Mouse (Mus musculus): ENCODE results near the gene Itgb8. TPM values are rescaled to one million over a fixed set of nuclear protein-coding genes. Genes with fewer than 3 reads are reported as not detected.
A peak's percentile ranks its signal among the peaks of the same experiment; 100 is the strongest.

Itgb8 gene
- polyA plus RNA-seq, 1 experiment, result 0.14 TPM

DNA sequence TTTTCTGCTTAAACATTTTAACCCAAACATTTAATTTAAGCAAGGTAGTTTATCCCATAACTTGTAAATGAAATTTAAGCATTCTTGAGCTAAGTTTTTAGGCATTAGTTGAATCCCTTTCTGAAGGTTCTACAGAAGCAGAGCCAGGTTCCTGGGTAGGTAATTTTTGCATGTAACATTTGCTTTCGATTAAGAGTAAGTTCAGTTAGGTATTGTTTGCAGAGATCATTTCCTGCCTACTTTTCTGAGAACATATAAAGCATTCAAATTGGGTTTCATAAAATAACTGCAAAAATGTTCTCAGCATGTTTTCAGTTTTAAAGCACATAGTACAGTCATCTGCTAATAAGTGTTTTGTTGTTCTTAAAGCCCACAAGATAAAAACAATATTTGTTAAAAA, 53.2 kb downstream of the Itgb8 start:
- WGBS, result 63% methylated on average over 1 of the region's 1 CpGs
- H3K4me1 ChIP-seq (ENCODE audit: control insufficient read depth, insufficient read depth, insufficient read length, low read length), result no peaks in the 10 kb centered on the region
- no peaks in the 10 kb centered on the region for H3K27me3 ChIP-seq (ENCODE audit: control insufficient read depth, insufficient read depth, low read length)
- H3K36me3 ChIP-seq (ENCODE audit: control insufficient read depth, insufficient read depth, low read length), result no peaks in the 10 kb centered on the region
- no peak overlapping the region for H3K4me3 ChIP-seq (ENCODE audit: low read depth, low read length)
- no peak overlapping the region for H3K27ac ChIP-seq (ENCODE audit: insufficient read depth, low read depth, low read length)
- TF ChIP-seq CTCF (IDR thresholded peaks at IDR 0.05; ENCODE audit: extremely low read depth, insufficient read length, insufficient replicate concordance, low read depth, low read length) (no peak), POLR2A (IDR thresholded peaks at IDR 0.05; ENCODE audit: low read depth, low read length) (no peak)

DNA sequence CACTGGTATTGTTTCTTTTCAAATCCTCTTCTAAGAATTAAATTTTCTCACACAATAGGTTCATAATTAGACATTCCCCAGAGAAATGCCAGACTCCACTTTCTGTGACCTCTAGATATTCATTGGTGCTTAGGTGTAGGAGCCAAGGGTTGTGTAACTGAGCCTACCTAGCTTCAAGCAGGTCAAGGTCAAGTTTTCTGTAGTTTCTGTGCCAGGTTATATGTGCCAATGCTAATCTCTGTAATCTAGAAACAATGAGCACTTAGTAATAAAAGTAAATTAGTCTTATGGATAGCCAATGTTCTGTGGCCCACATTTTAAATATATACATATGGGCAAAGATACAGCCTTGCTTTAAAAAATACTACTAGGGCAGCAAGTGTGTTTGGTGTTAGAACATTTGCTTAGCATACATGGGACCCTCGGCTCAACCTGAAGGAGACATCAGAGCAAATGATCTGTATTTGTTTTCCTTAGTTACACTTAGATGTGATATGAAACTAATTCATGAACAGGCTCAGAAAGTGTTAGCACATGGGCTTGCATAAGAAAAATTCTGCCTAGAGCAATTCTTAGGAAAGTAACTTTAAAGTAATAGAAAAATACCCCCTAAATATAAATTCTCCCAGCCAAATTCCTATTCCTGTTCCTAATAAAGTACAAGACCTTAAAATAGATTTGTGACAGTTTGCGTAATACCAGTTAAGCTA, 56.2 kb downstream of the Itgb8 start:
- H3K4me1 ChIP-seq (ENCODE audit: control insufficient read depth, insufficient read depth, insufficient read length, low read length), result no peaks in the 10 kb centered on the region
- H3K4me3 ChIP-seq (ENCODE audit: low read depth, low read length), result no peak overlapping the region
- TF ChIP-seq POLR2A (IDR thresholded peaks at IDR 0.05; ENCODE audit: low read depth, low read length) (no peak), CTCF (IDR thresholded peaks at IDR 0.05; ENCODE audit: extremely low read depth, insufficient read length, insufficient replicate concordance, low read depth, low read length) (no peak)
- WGBS, result 70% methylated on average over 2 of the region's 2 CpGs
- H3K27ac ChIP-seq (ENCODE audit: insufficient read depth, low read depth, low read length), result no peak overlapping the region
- no peaks in the 10 kb centered on the region for H3K36me3 ChIP-seq (ENCODE audit: control insufficient read depth, insufficient read depth, low read length)
- no peaks in the 10 kb centered on the region for H3K27me3 ChIP-seq (ENCODE audit: control insufficient read depth, insufficient read depth, low read length)

DNA sequence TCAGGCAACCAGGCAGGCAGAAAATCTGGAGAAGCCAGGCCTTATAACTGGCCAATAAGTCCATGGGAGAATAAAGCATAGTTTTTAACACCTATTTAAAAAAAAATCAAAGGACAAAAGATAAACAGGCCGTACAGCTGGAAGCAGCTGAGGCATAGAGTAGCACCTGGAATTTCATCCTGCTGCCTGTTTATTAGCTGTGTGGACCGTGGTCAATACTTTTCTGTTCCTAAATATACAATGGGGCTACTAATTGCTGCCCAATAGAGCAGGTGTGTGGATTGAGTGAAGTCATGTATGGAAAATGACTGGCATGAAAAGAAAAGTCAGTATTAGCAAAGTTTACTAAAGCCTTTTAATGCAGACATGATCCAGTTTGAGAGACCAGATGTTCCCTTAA, 62.6 kb downstream of the Itgb8 start:
- TF ChIP-seq POLR2A (IDR thresholded peaks at IDR 0.05; ENCODE audit: low read depth, low read length) (no peak), CTCF (IDR thresholded peaks at IDR 0.05; ENCODE audit: extremely low read depth, insufficient read length, insufficient replicate concordance, low read depth, low read length) (no peak)
- Histone ChIP-seq H3K4me1 (ENCODE audit: control insufficient read depth, insufficient read depth, insufficient read length, low read length) (no peaks in the 10 kb centered on the region), H3K27me3 (ENCODE audit: control insufficient read depth, insufficient read depth, low read length) (no peaks in the 10 kb centered on the region)

DNA sequence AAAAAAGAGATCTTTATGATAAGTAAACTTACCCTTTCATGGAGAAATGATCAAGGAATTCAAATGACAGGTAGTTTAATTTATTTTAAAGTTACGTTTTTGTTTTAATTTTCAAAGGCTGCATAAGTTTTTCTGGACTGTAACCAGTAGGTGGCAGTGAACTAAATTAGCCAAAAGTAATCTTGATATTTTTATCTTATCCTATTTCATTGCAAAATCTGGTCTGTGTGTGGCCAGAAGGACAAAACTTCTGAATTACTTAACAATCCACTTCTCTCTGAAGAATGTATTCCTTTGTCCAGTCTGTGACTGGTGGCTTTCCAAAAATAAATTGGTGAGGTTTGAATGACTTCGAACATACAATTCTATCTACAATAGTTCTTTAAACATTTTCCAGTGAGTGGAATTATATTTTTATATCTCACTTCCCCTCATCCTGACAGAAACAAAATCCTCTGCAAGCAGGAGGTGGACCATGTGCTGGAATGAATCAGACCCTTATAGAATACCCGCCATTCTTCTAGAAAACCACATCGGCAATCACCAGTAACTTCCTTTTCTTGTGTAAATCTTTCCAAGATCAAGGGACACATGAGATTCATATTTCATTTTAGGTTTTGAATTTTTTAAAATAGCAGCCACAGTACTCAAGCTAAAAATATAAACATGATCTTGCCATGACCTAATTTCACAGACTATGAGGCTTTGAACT, 68.6 kb downstream of the Itgb8 start:
- Histone ChIP-seq H3K27ac (ENCODE audit: insufficient read depth, low read depth, low read length) (no peak overlapping the region), H3K36me3 (ENCODE audit: control insufficient read depth, insufficient read depth, low read length) (no peaks in the 10 kb centered on the region), H3K4me1 (ENCODE audit: control insufficient read depth, insufficient read depth, insufficient read length, low read length) (no peaks in the 10 kb centered on the region), H3K4me3 (ENCODE audit: low read depth, low read length) (no peak overlapping the region), H3K27me3 (ENCODE audit: control insufficient read depth, insufficient read depth, low read length) (no peaks in the 10 kb centered on the region)
- 68% methylated on average over 4 of the region's 4 CpGs for WGBS
- TF ChIP-seq CTCF (IDR thresholded peaks at IDR 0.05; ENCODE audit: extremely low read depth, insufficient read length, insufficient replicate concordance, low read depth, low read length) (no peak), POLR2A (IDR thresholded peaks at IDR 0.05; ENCODE audit: low read depth, low read length) (no peak)

More for the DNA sequence above, 62.6 kb downstream of the Itgb8 start:
- H3K36me3 ChIP-seq (ENCODE audit: control insufficient read depth, insufficient read depth, low read length), result no peaks in the 10 kb centered on the region
- WGBS, result 66% methylated on average over 2 of the region's 2 CpGs
- H3K4me3 ChIP-seq (ENCODE audit: low read depth, low read length), result no peak overlapping the region
- no peak overlapping the region for H3K27ac ChIP-seq (ENCODE audit: insufficient read depth, low read depth, low read length)

DNA sequence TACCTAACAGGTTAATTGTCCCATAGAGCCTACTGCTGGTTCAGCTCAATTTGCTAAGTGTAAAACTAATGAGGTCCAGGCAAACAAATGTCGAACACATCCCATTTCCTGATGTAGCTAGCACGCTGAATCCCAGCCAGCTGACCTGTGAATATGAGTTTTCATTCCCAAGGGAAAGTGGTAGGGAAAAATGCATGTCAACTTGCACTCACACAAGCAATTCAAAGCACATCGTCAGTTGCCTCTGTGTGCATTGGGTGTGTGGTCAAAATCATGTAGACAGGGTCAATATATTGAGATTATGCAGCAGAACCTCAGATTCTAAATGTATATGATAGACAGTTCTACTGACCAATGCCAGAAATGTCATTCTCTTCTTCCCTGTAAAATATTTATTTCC, 69.5 kb downstream of the Itgb8 start:
- no peaks in the 10 kb centered on the region for H3K27me3 ChIP-seq (ENCODE audit: control insufficient read depth, insufficient read depth, low read length)
- peaks cover 2% of the 10 kb centered on the region; the same call in 1 of the 2 replicates for H3K4me1 ChIP-seq (ENCODE audit: control insufficient read depth, insufficient read depth, insufficient read length, low read length)
- WGBS, result 65% methylated on average over 3 of the region's 3 CpGs
- TF ChIP-seq POLR2A (IDR thresholded peaks at IDR 0.05; ENCODE audit: low read depth, low read length) (no peak), CTCF (IDR thresholded peaks at IDR 0.05; ENCODE audit: extremely low read depth, insufficient read length, insufficient replicate concordance, low read depth, low read length) (no peak)
- no peak overlapping the region for H3K27ac ChIP-seq (ENCODE audit: insufficient read depth, low read depth, low read length)
- H3K4me3 ChIP-seq (ENCODE audit: low read depth, low read length), result no peak overlapping the region
- no peaks in the 10 kb centered on the region for H3K36me3 ChIP-seq (ENCODE audit: control insufficient read depth, insufficient read depth, low read length)

DNA sequence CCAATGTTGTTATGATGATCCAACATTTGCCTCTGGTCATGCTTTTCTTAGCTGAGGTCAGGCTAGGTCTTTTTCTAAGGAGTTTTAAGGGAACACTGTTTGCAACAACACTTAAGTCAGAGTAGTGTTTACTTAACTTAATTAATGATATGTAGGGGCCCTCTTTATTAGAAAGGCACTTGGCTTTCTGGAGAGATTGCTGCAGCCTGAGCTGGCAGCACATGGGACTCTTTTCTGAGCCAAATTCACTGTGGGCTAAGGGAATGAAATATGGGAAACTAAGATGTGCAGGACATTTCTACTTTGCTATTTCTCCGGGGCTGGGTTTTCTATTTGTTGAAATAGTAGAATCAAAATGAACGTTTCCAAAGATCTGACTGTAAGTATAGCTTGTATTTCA, 73.5 kb downstream of the Itgb8 start:
- Histone ChIP-seq H3K27ac (ENCODE audit: insufficient read depth, low read depth, low read length) (no peak overlapping the region), H3K4me3 (ENCODE audit: low read depth, low read length) (no peak overlapping the region), H3K4me1 (ENCODE audit: control insufficient read depth, insufficient read depth, insufficient read length, low read length) (peaks cover 2% of the 10 kb centered on the region; the same call in 1 of the 2 replicates), H3K36me3 (ENCODE audit: control insufficient read depth, insufficient read depth, low read length) (no peaks in the 10 kb centered on the region), H3K27me3 (ENCODE audit: control insufficient read depth, insufficient read depth, low read length) (no peaks in the 10 kb centered on the region)
- TF ChIP-seq POLR2A (IDR thresholded peaks at IDR 0.05; ENCODE audit: low read depth, low read length) (no peak), CTCF (IDR thresholded peaks at IDR 0.05; ENCODE audit: extremely low read depth, insufficient read length, insufficient replicate concordance, low read depth, low read length) (no peak)
- WGBS, result 73% methylated on average over 2 of the region's 2 CpGs

DNA sequence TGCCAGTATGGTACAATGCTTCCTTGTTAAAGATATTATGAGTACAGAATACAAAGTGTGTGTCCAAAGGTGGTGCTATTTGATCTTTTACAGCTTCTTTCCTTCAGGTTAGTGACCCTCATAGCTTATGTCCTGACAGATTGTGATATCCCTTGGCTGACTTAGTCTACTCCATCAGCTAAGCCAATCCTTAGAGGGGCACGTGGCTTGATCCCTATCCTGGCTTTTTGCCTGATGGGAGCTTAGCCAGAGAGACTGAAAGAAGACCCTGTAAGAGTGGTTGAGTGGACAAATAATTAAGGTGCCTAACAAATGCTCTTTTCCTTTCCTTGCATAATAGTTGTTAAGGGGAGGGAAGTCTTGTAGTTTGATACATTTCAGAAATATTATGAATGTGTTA, 73.9 kb downstream of the Itgb8 start:
- Histone ChIP-seq H3K27ac (ENCODE audit: insufficient read depth, low read depth, low read length) (peak overlapping the region; percentile 40; the same call in 1 of the 2 replicates), H3K4me3 (ENCODE audit: low read depth, low read length) (no peak overlapping the region), H3K27me3 (ENCODE audit: control insufficient read depth, insufficient read depth, low read length) (no peaks in the 10 kb centered on the region), H3K36me3 (ENCODE audit: control insufficient read depth, insufficient read depth, low read length) (no peaks in the 10 kb centered on the region), H3K4me1 (ENCODE audit: control insufficient read depth, insufficient read depth, insufficient read length, low read length) (peaks cover 2% of the 10 kb centered on the region; the same call in 1 of the 2 replicates)
- TF ChIP-seq CTCF (IDR thresholded peaks at IDR 0.05; ENCODE audit: extremely low read depth, insufficient read length, insufficient replicate concordance, low read depth, low read length) (no peak), POLR2A (IDR thresholded peaks at IDR 0.05; ENCODE audit: low read depth, low read length) (no peak)
- 46% methylated on average over 1 of the region's 1 CpGs for WGBS

All from small intestine, adult 2 months (tissue).